Mouse (Mus musculus) spleen, adult 2 months (tissue): ENCODE data around the gene Mettl16. TPM values are rescaled to one million over a fixed set of nuclear protein-coding genes. Genes with fewer than 3 reads are reported as not detected.

Experiments
- DNase-seq, 2 experiments: peaks; one replicate each; pipeline versions ENCODE4 v3.0.0 to v3.0.0-alpha.2; 2012 to 2021; ENCODE audit warnings: low spot score in 2 of 2, low read depth in 1 of 2
- H3K27ac ChIP-seq: fragments of 200-500 bp; 2 replicates; pipeline ENCODE4 v1.5.1; 2012; ENCODE audit warnings: low read length, inconsistent platforms; ENCODE audit not compliant: insufficient read depth
- H3K27me3 ChIP-seq: fragments of 200-500 bp; 2 replicates; pipeline ENCODE4 v1.6.1; 2012; ENCODE audit warnings: mild to moderate bottlenecking, moderate library complexity, low read length, inconsistent platforms; ENCODE audit not compliant: control insufficient read depth, insufficient read depth
- H3K36me3 ChIP-seq: fragments of 200-500 bp; 2 replicates; pipeline ENCODE4 v1.6.1; 2012; ENCODE audit warnings: mild to moderate bottlenecking, low read length, inconsistent platforms; ENCODE audit not compliant: control insufficient read depth, insufficient read depth
- H3K4me1 ChIP-seq: fragments of 200-500 bp; 2 replicates; pipeline ENCODE4 v1.6.1; 2011; ENCODE audit warnings: inconsistent platforms; ENCODE audit not compliant: control insufficient read depth, insufficient read depth, insufficient read length
- H3K4me3 ChIP-seq: fragments of 200-500 bp; 2 replicates; pipeline ENCODE4 v1.5.1; 2011; ENCODE audit warnings: mild to moderate bottlenecking, inconsistent platforms; ENCODE audit not compliant: insufficient read depth, insufficient read length; ENCODE audit errors: extremely low read depth
- CTCF ChIP-seq: fragments of 200-500 bp; IDR thresholded peaks from 2 replicates; pipeline ENCODE4 v1.5.1; 2011; ENCODE audit warnings: mild to moderate bottlenecking, inconsistent platforms; ENCODE audit not compliant: insufficient read depth, insufficient read length, insufficient replicate concordance; ENCODE audit errors: extremely low read depth
- POLR2A ChIP-seq: fragments of 200-500 bp; IDR thresholded peaks from 2 replicates; pipeline ENCODE4 v1.6.1; 2011; ENCODE audit warnings: low read depth, low read length, inconsistent platforms
- WGBS: fragments of 180-500 bp; shearing (Covaris S2); methylation state at CpG from one replicate; pipeline ENCODE4 v1.1.7; 2018; 5-methylcytosine and 5-hydroxymethylcytosine counted together
- polyA plus RNA-seq: library from polyadenylated mRNA; depleted of rRNA; stranded (reverse); fragments of >200 nt; gene quantifications from 2 replicates; pipeline ENCODE4 v1.2.3, GENCODE M21; 2012

Mettl16 gene
- polyA plus RNA-seq, 1 experiment: 3.2 TPM

GRCm38 (mm10) chr11:74864421-74864820, 93.8 kb downstream of the Mettl16 start:
- 93% methylated on average over 9 of the region's 9 CpGs for WGBS
- no peak overlapping the region for H3K27ac ChIP-seq

DNA sequence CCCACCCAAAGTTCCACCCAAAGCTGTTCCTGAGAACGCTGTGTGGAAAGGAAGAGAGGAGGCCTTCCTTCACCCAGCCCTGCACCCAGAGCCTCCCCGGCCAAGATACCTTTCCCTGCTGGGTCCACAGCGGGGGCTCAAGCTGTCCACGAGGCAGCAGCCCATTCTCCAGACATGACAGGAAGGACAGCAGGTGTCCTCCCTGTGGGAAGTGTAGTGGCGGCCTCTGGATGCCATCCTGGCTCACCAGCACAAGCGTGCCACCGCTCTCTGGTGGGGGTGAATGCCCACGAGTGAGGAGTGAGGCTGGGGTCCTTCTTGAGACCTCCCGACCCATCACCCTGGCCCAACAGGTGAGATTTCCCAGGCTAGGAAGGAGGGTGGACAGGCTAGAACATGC, 94.6 kb downstream of the Mettl16 start:
- H3K27ac ChIP-seq: no peak overlapping the region
- no peaks in the 10 kb centered on the region for H3K4me1 ChIP-seq
- DNase-seq: no peak
- WGBS: 90% methylated on average over 9 of the region's 9 CpGs
- H3K36me3 ChIP-seq: no peaks in the 10 kb centered on the region
- H3K27me3 ChIP-seq: no peaks in the 10 kb centered on the region
- TF ChIP-seq POLR2A (no peak), CTCF (no peak)
- H3K4me3 ChIP-seq: no peak overlapping the region

More at GRCm38 (mm10) chr11:74864421-74864820, 93.8 kb downstream of the Mettl16 start:
- no peak for TF ChIP-seq CTCF
- no peak for TF ChIP-seq POLR2A
- DNase-seq: no peak
- Histone ChIP-seq H3K4me1 (no peaks in the 10 kb centered on the region), H3K36me3 (no peaks in the 10 kb centered on the region), H3K27me3 (no peaks in the 10 kb centered on the region), H3K4me3 (no peak overlapping the region)

DNA sequence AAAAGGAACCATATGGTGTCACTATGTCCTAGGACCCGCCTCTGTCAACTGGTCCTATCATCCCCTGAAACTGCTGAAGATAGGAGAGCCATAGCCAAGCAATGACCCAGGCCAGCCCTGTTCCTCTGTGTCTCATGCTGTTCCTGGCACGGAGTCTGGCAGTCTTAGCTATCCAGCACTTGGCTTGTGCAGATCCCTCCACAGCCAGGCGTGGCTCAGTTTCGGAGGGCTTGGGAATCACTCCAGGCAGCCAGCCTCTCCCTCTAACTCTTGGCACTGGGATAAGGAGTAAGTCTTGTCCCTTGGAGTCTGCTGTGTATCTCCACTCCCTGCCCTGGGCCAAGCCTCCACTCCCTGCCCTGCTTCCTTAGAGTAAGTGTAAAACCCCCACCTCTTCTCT, 96.0 kb downstream of the Mettl16 start:
- TF ChIP-seq POLR2A: no peak
- no peak for TF ChIP-seq CTCF
- H3K27me3 ChIP-seq: no peaks in the 10 kb centered on the region
- no peak overlapping the region for H3K27ac ChIP-seq
- DNase-seq: no peak
- no peaks in the 10 kb centered on the region for H3K4me1 ChIP-seq
- 90% methylated on average over 4 of the region's 4 CpGs for WGBS
- no peak overlapping the region for H3K4me3 ChIP-seq
- H3K36me3 ChIP-seq: no peaks in the 10 kb centered on the region

DNA sequence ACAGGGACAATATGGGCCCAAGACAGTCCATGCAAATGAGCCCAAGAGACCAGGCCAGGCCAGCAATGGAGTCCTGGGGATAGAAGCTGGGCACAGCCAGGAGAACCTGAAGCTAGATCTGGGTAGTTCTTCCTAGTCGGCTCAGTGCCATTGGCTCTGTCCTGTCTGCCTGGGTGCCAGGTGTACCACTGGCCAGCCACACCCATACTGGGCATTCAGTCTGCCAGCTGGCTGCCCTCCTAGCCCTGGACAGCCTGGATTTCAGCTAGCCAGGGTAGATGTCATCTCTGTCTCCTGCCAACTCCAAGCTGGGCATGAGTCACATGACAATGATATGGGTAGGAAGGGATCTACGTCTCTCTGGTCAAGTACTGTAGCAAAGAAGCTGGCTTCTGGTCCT, 96.6 kb downstream of the Mettl16 start:
- DNase-seq: no peak
- 84% methylated on average over 2 of the region's 2 CpGs for WGBS

DNA sequence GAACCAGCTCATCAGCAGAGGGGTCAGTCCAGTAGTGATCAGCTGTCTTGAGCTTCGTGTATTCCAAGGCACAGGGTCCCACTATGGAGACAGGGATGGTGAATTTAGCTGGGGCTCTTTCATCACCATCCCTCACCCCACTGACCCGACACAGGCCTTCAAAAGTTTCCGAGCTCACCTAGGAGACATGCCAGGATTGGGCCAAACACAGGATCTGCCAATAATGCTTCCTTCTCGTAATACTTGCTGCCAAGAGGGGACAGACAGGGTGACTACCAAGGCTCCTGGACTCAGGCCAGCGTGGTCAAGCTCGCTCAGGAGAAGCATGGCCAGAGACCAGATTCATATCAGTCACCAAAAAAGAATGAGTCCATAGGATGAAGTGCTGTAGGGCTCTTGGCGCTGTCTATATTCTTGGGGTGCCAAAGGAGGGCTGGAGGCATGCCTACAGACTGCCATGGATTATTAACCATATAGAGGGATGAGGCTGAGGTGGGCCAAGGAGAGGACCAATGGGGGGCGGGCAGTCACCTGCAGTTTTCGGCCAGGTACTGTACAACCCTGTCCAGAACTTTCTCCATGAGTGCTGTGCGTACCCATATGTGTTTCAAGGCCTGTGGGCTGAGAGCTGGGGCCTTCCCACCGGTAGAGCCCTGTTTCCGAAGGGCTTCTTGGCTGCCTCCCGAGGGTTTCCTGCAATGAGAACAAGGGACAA, 97.6 kb downstream of the Mettl16 start:
- WGBS: 91% methylated on average over 13 of the region's 13 CpGs
- no peaks in the 10 kb centered on the region for H3K36me3 ChIP-seq
- no peaks in the 10 kb centered on the region for H3K4me1 ChIP-seq
- TF ChIP-seq POLR2A: no peak
- no peak for TF ChIP-seq CTCF
- no peaks in the 10 kb centered on the region for H3K27me3 ChIP-seq
- H3K4me3 ChIP-seq: no peak overlapping the region
- H3K27ac ChIP-seq: no peak overlapping the region
- DNase-seq: no peak

More for the DNA sequence above, 96.6 kb downstream of the Mettl16 start:
- TF ChIP-seq POLR2A (no peak), CTCF (no peak)
- no peaks in the 10 kb centered on the region for H3K4me1 ChIP-seq
- no peaks in the 10 kb centered on the region for H3K27me3 ChIP-seq
- no peak overlapping the region for H3K27ac ChIP-seq
- no peaks in the 10 kb centered on the region for H3K36me3 ChIP-seq
- H3K4me3 ChIP-seq: no peak overlapping the region

- H3K36me3 ChIP-seq: no peaks in the 10 kb centered on the region
- no peaks in the 10 kb centered on the region for H3K27me3 ChIP-seq
- WGBS: 96% methylated on average over 6 of the region's 6 CpGs
- DNase-seq: no peak
- H3K27ac ChIP-seq: no peak overlapping the region
- no peak overlapping the region for H3K4me3 ChIP-seq
- H3K4me1 ChIP-seq: no peaks in the 10 kb centered on the region
- TF ChIP-seq POLR2A (no peak), CTCF (no peak)
These were observed 99.0 kb downstream of the Mettl16 start for GRCm38 (mm10) chr11:74869603-74870002.

DNA sequence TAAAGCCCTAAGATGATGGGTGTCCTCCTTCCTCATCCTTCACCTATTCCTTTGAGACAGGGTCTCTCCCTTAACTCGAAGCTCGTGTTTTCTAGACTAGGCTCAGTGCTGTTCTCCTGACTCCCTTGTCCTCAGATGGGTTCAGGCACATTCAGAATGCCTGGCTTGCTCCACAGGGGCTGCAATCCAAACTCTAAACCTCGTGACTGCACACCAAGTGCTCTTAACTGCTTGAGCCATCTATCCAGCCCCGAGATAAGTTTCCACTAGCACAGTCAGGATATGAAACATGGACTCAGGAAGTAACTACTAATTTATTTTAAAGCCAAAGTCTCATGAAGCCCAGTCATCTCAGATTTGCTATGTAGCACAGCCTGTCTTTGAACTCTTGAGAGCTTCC, 99.9 kb downstream of the Mettl16 start:
- Histone ChIP-seq H3K27ac (no peak overlapping the region), H3K36me3 (no peaks in the 10 kb centered on the region), H3K27me3 (no peaks in the 10 kb centered on the region), H3K4me1 (no peaks in the 10 kb centered on the region), H3K4me3 (no peak overlapping the region)
- no peak for TF ChIP-seq POLR2A
- TF ChIP-seq CTCF: no peak
- WGBS: 72% methylated on average over 4 of the region's 4 CpGs
- DNase-seq: no peak
